Mouse (Mus musculus): ENCODE results near the gene Stk40.

The Stk40 gene

DNA sequence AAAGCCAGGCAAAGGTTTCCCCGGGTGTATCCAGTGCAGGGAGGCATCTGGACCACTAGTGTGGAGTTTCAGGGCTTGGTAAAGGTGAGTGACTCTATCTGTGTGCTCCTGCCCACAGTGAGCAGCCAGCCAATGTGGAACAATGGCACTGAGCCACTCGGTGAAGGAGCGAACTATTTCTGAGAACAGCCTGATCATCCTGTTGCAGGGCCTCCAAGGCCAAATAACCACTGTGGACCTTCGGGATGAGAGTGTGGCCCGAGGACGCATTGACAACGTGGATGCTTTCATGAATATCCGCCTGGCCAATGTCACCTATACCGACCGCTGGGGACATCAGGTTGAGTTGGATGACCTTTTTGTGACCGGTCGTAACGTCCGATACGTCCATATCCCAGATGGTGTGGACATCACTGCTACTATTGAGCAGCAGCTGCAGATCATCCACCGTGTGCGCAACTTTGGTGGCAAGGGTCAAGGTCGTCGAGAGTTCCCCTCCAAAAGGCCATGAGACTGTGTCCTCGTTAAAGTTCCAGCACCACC is 6.0 kb upstream of the Stk40 start:
- in situ Hi-C loops (cut with MboI, MseI): no loop called here

- in situ Hi-C loops (cut with MboI, MseI): no loop called here
Observed at GRCm38 (mm10) chr4:126099365-126099764, 4.4 kb upstream of the Stk40 start.

DNA sequence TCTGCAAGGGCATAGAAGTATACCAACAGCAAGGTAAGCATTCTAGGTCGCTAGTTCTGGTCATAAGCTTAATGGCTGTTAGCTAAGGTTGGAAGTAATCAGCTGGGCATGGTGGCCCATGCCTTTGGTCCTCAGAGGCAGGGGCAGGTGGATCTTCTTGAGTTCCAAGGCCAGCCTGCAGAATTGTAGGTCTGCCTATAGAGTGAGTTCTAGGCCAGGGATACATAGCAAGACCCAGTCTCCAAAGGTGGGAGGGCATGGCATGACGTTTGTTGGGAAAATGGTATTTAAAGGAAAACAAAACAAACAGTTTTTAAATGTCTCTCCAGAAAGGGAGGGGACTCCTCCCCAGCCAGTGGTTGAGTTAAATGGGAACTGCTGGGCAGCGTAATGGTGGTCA is 3.0 kb upstream of the Stk40 start:
- in situ Hi-C loops (cut with MboI, MseI): loop anchor here in 1 of 2 experiments (5.0 kb wide), 1 partner anchor 917 kb away; no protein-coding TSS in a partner anchor

DNA sequence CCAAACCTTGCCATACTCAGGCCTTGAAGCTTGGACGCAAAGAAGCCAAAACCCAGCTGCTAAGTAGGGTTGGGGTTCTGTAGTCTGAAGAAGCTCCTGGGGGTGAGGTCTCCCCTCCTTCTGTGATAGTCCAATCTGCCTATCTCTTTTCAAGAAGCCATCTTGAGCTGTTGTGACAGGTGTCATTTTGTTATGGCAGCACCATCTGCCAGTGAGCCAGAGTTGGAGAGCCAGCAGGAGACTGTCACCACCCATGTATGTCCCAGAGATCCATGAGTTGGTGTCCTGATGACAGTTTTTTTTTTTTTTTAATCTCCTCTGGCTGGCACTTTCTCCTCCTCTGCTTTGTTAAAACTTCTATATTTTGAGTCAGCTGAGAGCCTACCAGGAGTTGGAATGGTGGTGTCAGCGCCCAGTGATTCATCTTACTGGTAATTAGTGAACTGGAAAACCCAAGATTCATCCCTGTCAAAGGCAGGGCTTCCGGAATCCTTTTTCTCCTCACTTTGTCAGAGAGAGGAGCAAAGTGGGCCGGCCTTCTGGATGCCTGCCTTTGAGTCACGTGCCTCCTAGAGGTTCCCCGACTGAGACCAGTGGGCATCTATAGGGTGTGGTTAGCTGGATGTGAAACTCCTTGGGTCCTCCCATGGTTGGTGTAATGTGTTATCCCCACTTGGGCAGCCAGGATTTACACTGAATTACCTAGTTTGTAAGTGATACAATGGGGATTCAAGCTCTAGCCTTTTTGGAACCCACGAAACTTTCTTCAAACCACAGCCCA is 1.5 kb upstream of the Stk40 start:
- in situ Hi-C loops (cut with MboI, MseI): loop anchor here in 1 of 2 experiments (5.0 kb wide), 1 partner anchor 915 kb away; no protein-coding TSS in a partner anchor

DNA sequence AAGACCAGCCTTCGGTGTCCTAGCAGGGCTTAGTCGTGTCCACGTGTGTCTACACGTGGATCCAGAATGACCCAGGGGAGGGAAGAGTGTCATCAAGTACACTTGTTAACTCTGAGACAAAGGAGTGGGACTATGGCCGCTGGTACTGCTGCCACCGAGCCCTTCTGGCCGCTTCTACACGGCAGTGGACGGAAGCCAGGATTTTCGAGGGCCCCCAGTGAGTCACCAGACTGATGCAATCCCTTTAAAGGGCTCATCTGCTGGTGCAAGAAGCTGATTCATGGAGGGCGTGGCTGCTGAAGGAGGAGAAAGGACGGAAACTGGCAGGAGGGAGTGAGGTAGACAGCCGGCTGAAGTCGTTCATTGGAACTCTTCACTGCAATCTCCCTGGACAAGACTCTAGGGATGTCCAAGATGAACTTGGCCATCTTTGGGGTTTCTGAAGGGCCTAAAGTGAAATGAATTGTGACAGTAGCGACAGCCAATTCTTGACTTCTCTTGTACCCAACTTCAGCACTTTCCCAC is 638 bp upstream of the Stk40 start:
- in situ Hi-C loops (cut with MboI, MseI): loop anchor here in 1 of 2 experiments (5.0 kb wide), 1 partner anchor 914 kb away; no protein-coding TSS in a partner anchor

GRCm38 (mm10) chr4:126104261-126105075 is 711 bp downstream of the Stk40 start:
- in situ Hi-C loops (cut with MboI, MseI): loop anchor here in 1 of 2 experiments (5.0 kb wide), 1 partner anchor 913 kb away; no protein-coding TSS in a partner anchor

DNA sequence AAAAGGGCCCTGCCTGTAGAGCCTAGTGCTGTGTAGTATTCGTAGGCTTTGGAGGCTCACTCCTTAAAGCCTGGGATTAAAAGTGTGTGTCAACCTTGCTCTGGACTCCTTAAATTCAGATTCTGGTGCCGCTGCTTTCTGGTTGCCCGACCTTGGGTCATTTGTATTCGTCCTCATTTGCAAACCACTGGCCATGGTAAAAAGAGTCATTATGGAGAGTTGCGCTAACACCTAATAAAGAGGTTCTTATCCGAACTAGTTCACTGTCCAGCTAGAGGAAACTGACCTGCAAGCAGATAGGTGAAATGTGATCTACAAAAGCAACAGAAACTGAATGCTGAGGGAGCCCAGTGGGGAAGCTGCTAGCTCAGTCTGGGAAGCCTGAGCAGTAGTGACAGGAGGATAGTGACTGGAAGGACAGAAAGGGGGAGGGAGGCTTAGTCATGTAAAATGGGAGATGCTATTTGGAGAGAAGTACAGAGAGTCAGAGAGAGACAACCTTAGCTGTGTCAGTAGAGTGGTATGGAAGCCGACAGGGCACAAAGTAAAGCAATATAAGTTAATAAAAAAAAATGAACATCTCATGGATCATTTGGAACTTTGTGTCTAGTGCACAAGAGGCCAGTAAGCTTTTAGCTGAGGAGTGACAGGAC is 1.5 kb downstream of the Stk40 start:
- in situ Hi-C loops (cut with MboI, MseI): no loop called here

- in situ Hi-C loops (cut with MboI, MseI): no loop called here
Observed at GRCm38 (mm10) chr4:126108061-126108740, 4.4 kb downstream of the Stk40 start.

- in situ Hi-C loops (cut with MboI, MseI): no loop called here
Observed at GRCm38 (mm10) chr4:126109613-126110373, 6.0 kb downstream of the Stk40 start.

GRCm38 (mm10) chr4:126110374-126111152 is 6.8 kb downstream of the Stk40 start:
- in situ Hi-C loops (cut with MboI, MseI): no loop called here

- in situ Hi-C loops (cut with MboI, MseI): no loop called here
Observed at GRCm38 (mm10) chr4:126111153-126111549, 7.4 kb downstream of the Stk40 start.

DNA sequence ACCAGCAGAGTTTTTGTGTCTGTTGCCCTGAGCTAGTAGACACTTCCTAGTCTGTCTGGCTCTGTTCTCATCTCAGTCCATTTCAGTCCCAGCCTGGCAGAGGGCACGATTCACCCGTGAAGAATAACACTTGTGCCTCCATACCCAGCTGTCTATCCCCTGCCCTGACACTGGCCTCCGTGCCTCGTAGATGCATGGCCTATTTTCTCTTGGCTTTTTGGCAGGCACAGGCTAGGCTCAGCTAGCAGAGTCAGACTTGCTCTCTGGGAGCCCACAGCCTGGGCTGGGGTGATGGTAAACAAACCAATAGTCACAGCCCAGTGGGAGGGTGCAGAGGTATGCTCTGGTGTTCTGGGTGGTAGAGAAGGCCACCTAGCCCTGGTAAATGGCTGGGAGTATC is 9.5 kb downstream of the Stk40 start:
- in situ Hi-C loops (cut with MboI, MseI): no loop called here

- in situ Hi-C loops (cut with MboI, MseI): no loop called here
Observed at GRCm38 (mm10) chr4:126113943-126114342, 10.2 kb downstream of the Stk40 start.

GRCm38 (mm10) chr4:126115411-126115810 is 11.7 kb downstream of the Stk40 start:
- in situ Hi-C loops (cut with MboI, MseI): no loop called here

- in situ Hi-C loops (cut with MboI, MseI): no loop called here
Observed at GRCm38 (mm10) chr4:126115871-126116521, 12.2 kb downstream of the Stk40 start.

DNA sequence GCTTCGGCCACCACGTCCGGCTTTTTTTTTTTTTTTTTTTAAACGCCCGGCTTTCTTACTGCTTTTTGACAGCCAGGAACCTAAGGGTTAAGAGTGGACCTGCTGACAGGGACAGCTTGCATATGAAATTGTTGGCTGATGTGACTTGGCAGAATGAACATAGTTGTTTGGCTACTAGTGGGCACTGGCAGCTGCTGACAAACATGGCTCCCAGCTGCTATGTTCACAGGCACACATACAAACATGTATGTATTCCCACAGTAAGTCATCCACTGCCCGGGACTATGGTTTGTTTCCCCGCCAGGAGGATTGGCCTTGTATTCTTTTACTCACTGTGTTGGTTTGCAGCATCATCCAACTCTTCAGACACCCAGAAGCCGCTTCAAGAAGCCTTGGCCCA is 13.4 kb downstream of the Stk40 start:
- in situ Hi-C loops (cut with MboI, MseI): no loop called here

GRCm38 (mm10) chr4:126118651-126119050 is 14.9 kb downstream of the Stk40 start:
- in situ Hi-C loops (cut with MboI, MseI): no loop called here

DNA sequence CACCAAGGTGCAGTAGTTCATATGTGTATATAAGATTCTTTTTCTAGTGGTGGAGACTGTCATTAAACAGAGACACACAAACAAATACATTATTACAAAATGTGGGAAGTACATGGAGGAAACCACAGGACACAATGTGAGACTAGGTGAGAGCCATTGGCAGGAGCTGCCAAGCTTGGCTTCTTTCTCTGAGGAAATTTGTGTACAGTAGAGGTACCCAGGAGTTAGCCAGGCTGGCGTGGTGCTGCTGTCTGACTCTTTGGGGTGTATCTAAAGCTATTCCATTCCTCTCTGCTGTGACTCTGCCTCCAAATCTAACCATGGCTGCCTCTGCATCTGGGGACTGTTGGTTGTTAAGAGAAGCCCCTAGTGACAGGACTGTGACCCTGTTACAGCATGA is 15.3 kb downstream of the Stk40 start:
- in situ Hi-C loops (cut with MboI, MseI): no loop called here

DNA sequence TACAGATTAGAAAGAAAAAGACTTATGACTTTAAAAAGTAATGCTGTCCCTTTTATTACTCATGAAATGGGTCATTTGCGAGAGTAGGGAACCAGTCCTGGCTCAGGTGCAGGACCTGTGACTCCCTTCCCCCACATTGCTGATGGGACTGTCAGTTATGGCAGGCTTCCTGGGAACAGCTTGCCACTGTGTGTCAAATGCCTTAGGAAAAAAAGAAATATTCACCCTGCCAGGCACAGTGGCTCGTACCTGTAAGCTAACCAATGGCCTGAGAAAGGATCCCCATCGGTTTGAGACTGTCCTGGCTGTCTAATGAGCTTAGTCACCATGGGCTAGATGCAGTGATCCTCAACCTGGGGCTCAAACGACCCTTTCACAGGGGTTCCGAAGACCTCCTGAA is 16.3 kb downstream of the Stk40 start:
- in situ Hi-C loops (cut with MboI, MseI): no loop called here
